Mouse (Mus musculus): Measurements from ENCODE around the gene Arhgdib.
"Not testable (repeated sequence)": the region's sequence is repeated elsewhere in the genome, so short reads cannot be mapped to it uniquely, and the experiment has no call there.

The Arhgdib gene

GRCm38 (mm10) chr6:136917885-136918284 is 23.8 kb downstream of the Arhgdib start:
- no peak for DNase-seq

- no peak for DNase-seq
Observed at GRCm38 (mm10) chr6:136915721-136916395, 25.8 kb downstream of the Arhgdib start.

- no peak for DNase-seq
Observed at GRCm38 (mm10) chr6:136914234-136914633, 27.5 kb downstream of the Arhgdib start.

GRCm38 (mm10) chr6:136913384-136914126 is 28.1 kb downstream of the Arhgdib start:
- no peak for DNase-seq

GRCm38 (mm10) chr6:136912751-136913265 is 28.9 kb downstream of the Arhgdib start:
- no peak for DNase-seq

GRCm38 (mm10) chr6:136910247-136910890 is 31.3 kb downstream of the Arhgdib start:
- DNase-seq, result no peak

- no peak for DNase-seq
Observed at GRCm38 (mm10) chr6:136906937-136907293, 34.8 kb downstream of the Arhgdib start.

- DNase-seq, result no peak
Observed at GRCm38 (mm10) chr6:136906283-136906936, 35.3 kb downstream of the Arhgdib start.

GRCm38 (mm10) chr6:136903885-136904470 is 37.7 kb downstream of the Arhgdib start:
- DNase-seq, result no peak

GRCm38 (mm10) chr6:136902527-136902926 is 39.2 kb downstream of the Arhgdib start:
- DNase-seq, result no peak

GRCm38 (mm10) chr6:136901010-136901409 is 40.7 kb downstream of the Arhgdib start:
- DNase-seq, result no peak

- no peak for DNase-seq
Observed at GRCm38 (mm10) chr6:136900369-136901009, 41.2 kb downstream of the Arhgdib start.

- DNase-seq, result no peak
Observed at GRCm38 (mm10) chr6:136898954-136899353, 42.7 kb downstream of the Arhgdib start.

GRCm38 (mm10) chr6:136898222-136898621 is 43.5 kb downstream of the Arhgdib start:
- no peak for DNase-seq

- no peak for DNase-seq
Observed at GRCm38 (mm10) chr6:136897789-136898188, 43.9 kb downstream of the Arhgdib start.

- DNase-seq, result no peak
Observed at GRCm38 (mm10) chr6:136894532-136895339, 47.0 kb downstream of the Arhgdib start.

- DNase-seq, result no peak
Observed at GRCm38 (mm10) chr6:136892002-136892401, 49.7 kb downstream of the Arhgdib start.

GRCm38 (mm10) chr6:136889554-136889953 is 52.1 kb downstream of the Arhgdib start:
- DNase-seq, result no peak

GRCm38 (mm10) chr6:136889067-136889466 is 52.6 kb downstream of the Arhgdib start:
- DNase-seq, result no peak

- DNase-seq, result no peak
Observed at GRCm38 (mm10) chr6:136887854-136888253, 53.8 kb downstream of the Arhgdib start.

- DNase-seq, result not testable (repeated sequence)
Observed at GRCm38 (mm10) chr6:136884766-136885165, 56.9 kb downstream of the Arhgdib start.
